Comparison of ENCODE assay signal across 9 mouse cellular contexts in genomic region chr19:8897211-8897864, GRCm38 (mm10). TPM values are rescaled to one million over a fixed set of nuclear protein-coding genes. Genes with fewer than 3 reads are reported as not detected.
DNase-seq lines count a peak whose midpoint lies in the region; ATAC-seq and TF ChIP-seq lines count a peak whose summit lies in the region.
"Not testable (repeated sequence)": the region's sequence is repeated elsewhere in the genome, so short reads cannot be mapped to it uniquely, and the experiment has no call there.
"Had no signal": no experiment of that assay in that cellular context is flagged by ENCODE, and none has a peak within 500 bp of the region (broad histone marks: within the 10 kb centered on the region; RNA-seq: fewer than 3 reads in every experiment).

No protein-coding gene starts in this region.

- peak overlapping the region; percentile 94 for H3K4me2 ChIP-seq in forebrain, embryonic 14.5 days (ENCODE audit: low read length)

- peak overlapping the region; percentile 14 to 48 for H3K4me3 ChIP-seq in MEL (ENCODE audit: control insufficient read depth in 1 of 2, insufficient read depth in 1 of 2, low read depth in 2 of 2, low read length in 2 of 2)
- peak overlapping the region; percentile 88 for H3K4me3 ChIP-seq in forebrain, embryonic 14.5 days (ENCODE audit: low read depth, low read length)

- ATAC-seq in forebrain, embryonic 14.5 days = peak; percentile 47

- intact Hi-C loops in heart, postnatal 36 days (cut with DNase I) = not testable (repeated sequence)

- not testable (repeated sequence) for TF ChIP-seq CTCF in MEL (IDR thresholded peaks at IDR 0.05 in 2 of 3, conservative IDR thresholded peaks at IDR 0.05 in 1 of 3; ENCODE audit: control insufficient read depth in 1 of 3, insufficient read depth in 1 of 3, low read depth in 2 of 3, low read length in 3 of 3, poor library complexity in 1 of 3, severe bottlenecking in 1 of 3)

- H3K27ac ChIP-seq in MEL (ENCODE audit: control insufficient read depth, low read depth, low read length) = peak overlapping the region; percentile 96
- peak overlapping the region; percentile 74 for H3K27ac ChIP-seq in forebrain, embryonic 14.5 days (ENCODE audit: low read depth, low read length)

- peaks cover 0 to 32% of the 10 kb centered on the region in 2 experiments; a peak in 2 of 4 replicates for H3K36me3 ChIP-seq in MEL (ENCODE audit: control insufficient read depth in 1 of 2, insufficient read depth in 2 of 2, low read length in 2 of 2)
- H3K36me3 ChIP-seq in forebrain, embryonic 14.5 days (ENCODE audit: control insufficient read depth, insufficient read depth, low read length) = peaks cover 27% of the 10 kb centered on the region

- peaks cover 5 to 21% of the 10 kb centered on the region in 2 experiments; a peak in 3 of 4 replicates for H3K4me1 ChIP-seq in MEL (ENCODE audit: control insufficient read depth in 1 of 2, insufficient read depth in 2 of 2, low read length in 2 of 2)
- H3K4me1 ChIP-seq in forebrain, embryonic 14.5 days (ENCODE audit: control insufficient read depth, insufficient read depth, low read length) = peaks cover 24% of the 10 kb centered on the region

- peaks cover 51% of the 10 kb centered on the region for H3K79me2 ChIP-seq in MEL (ENCODE audit: control insufficient read depth, insufficient read depth, low read length, poor library complexity)

- not testable (repeated sequence) for H3K9me3 ChIP-seq in MEL (replicated peaks; ENCODE audit: insufficient read depth, low read length); forebrain, embryonic 14.5 days (replicated peaks; ENCODE audit: control insufficient read depth, low read length)

- not testable (repeated sequence) for H3K27me3 ChIP-seq in MEL (ENCODE audit: control insufficient read depth in 1 of 2, insufficient read depth in 2 of 2, low read length in 2 of 2); forebrain, embryonic 14.5 days (replicated peaks; ENCODE audit: control insufficient read depth, insufficient read depth, low read length)

- H3K9ac ChIP-seq in MEL (ENCODE audit: control insufficient read depth, low read depth, low read length, poor library complexity, severe bottlenecking) = peak overlapping the region; percentile 81
- H3K9ac ChIP-seq in forebrain, embryonic 14.5 days (ENCODE audit: low read length) = peak overlapping the region; percentile 63

- 27% methylated on average over 21 of the region's 21 CpGs for WGBS in forebrain, embryonic 14.5 days

- DNase-seq in MEL (ENCODE audit: low read depth, low spot score) = peak; percentile 76
- DNase-seq in cerebellum, adult 9-11 months = peak; percentile 71
- DNase-seq in forebrain, embryonic 14.5 days (ENCODE audit: low spot score) = peak; percentile 32
- DNase-seq in heart, postnatal 36 days = peak; percentile 40 to 45
- DNase-seq in kidney, postnatal 14 days = peak; percentile 55
- peak; percentile 26 to 39 for DNase-seq in lung, adult 18-20 months
- DNase-seq in neural tube, embryonic 10.5 days (ENCODE audit: extremely low spot score, low spot score) = peak; percentile 47
- peak; percentile 77 for DNase-seq in testis, postnatal 10 days (ENCODE audit: low spot score)

- 0 out of 4 replicates have a peak, but pooled peaks of 1 of the 2 experiments have one; percentile 34 for TF ChIP-seq POLR2A in MEL (IDR thresholded peaks at IDR 0.05; ENCODE audit: control insufficient read depth in 1 of 2, insufficient read depth in 1 of 2, low read depth in 1 of 2, low read length in 2 of 2, poor library complexity in 1 of 2)

- not testable (repeated sequence) for TF ChIP-seq RAD21 in MEL (IDR thresholded peaks at IDR 0.05; ENCODE audit: low read depth, low read length)

- not testable (repeated sequence) for TF ChIP-seq EP300 in MEL (IDR thresholded peaks at IDR 0.05; ENCODE audit: low read depth in 1 of 2, low read length in 2 of 2)

TF ChIP-seq in MEL, 35 proteins besides CTCF, POLR2A, EP300 and RAD21:
- TF ChIP-seq MAX (IDR thresholded peaks at IDR 0.05; ENCODE audit: low read length) (peak; percentile 16; the same call in 1 of the 2 replicates), ELF1 (IDR thresholded peaks at IDR 0.05; ENCODE audit: low read depth, low read length) (0 out of 2 replicates have a peak, but pooled peaks have one; percentile 38), UBTF (IDR thresholded peaks at IDR 0.05; ENCODE audit: borderline replicate concordance, insufficient read depth, low read depth, low read length) (0 out of 2 replicates have a peak, but pooled peaks have one; percentile 44)

RNA-seq across cellular contexts. Expression of gene Ganab, which starts 0.5 kb away (rescaled TPM):
- 104 and 122 TPM in 2 replicates for total RNA-seq in MEL (2012; rRNA removed)
- 100 to 1,000 TPM in 1 of 2 experiments, not detected in 1; 123 TPM for polyA plus RNA-seq in MEL (2012; ENCODE audit: insufficient read depth in 1 of 2, insufficient read length in 2 of 2, low read depth in 1 of 2, low replicate concordance in 2 of 2, missing spikeins in 1 of 2)
- 73.3 and 78.9 TPM in 2 replicates for polyA plus RNA-seq in forebrain, embryonic 14.5 days (2014; fragmentation: Nextera tagmentation; extraction: Ambion mirVana)
- total RNA-seq in heart, postnatal 36 days (2021) = 10 to 100 TPM; 48.5 to 52.2 TPM

RNA-seq across cellular contexts. Expression of gene Ints5, which starts 4.5 kb away (rescaled TPM):
- 38.1 and 43.9 TPM in 2 replicates for total RNA-seq in MEL (2012; rRNA removed)
- 10 to 100 TPM in 1 of 2 experiments, not detected in 1; 51.5 TPM for polyA plus RNA-seq in MEL (2012; ENCODE audit: insufficient read depth in 1 of 2, insufficient read length in 2 of 2, low read depth in 1 of 2, low replicate concordance in 2 of 2, missing spikeins in 1 of 2)
- polyA plus RNA-seq in forebrain, embryonic 14.5 days (2014; fragmentation: Nextera tagmentation; extraction: Ambion mirVana) = 25.0 and 32.1 TPM in 2 replicates
- 10 to 100 TPM; 11.5 to 13.6 TPM for total RNA-seq in heart, postnatal 36 days (2021)

RNA-seq across cellular contexts. Expression of gene Gm49416, which starts 8.6 kb away (rescaled TPM):
- 0.77 TPM in 1 of 2 replicates, not detected in the other for total RNA-seq in MEL (2012; rRNA removed)
- polyA plus RNA-seq in MEL (2012; ENCODE audit: insufficient read depth in 1 of 2, insufficient read length in 2 of 2, low read depth in 1 of 2, low replicate concordance in 2 of 2, missing spikeins in 1 of 2) = 10 to 100 TPM in 1 of 2 experiments, not detected in 1; 31.2 TPM
- polyA plus RNA-seq in forebrain, embryonic 14.5 days (2014; fragmentation: Nextera tagmentation; extraction: Ambion mirVana) = not detected in 2 replicates
- not detected for total RNA-seq in heart, postnatal 36 days (2021)

RNA-seq across cellular contexts. Expression of gene 1810009A15Rik, which starts 8.7 kb away (rescaled TPM):
- total RNA-seq in MEL (2012; rRNA removed) = 171 and 184 TPM in 2 replicates
- polyA plus RNA-seq in MEL (2012; ENCODE audit: insufficient read depth in 1 of 2, insufficient read length in 2 of 2, low read depth in 1 of 2, low replicate concordance in 2 of 2, missing spikeins in 1 of 2) = 100 to 1,000 TPM in 1 of 2 experiments, not detected in 1; 189 TPM
- polyA plus RNA-seq in forebrain, embryonic 14.5 days (2014; fragmentation: Nextera tagmentation; extraction: Ambion mirVana) = 63.7 and 77.6 TPM in 2 replicates
- 10 to 100 TPM; 18.7 to 20.4 TPM for total RNA-seq in heart, postnatal 36 days (2021)

RNA-seq across cellular contexts. Expression of gene Gm49403, which starts 13.6 kb away (rescaled TPM):
- total RNA-seq in MEL (2012; rRNA removed) = not detected in 2 replicates
- polyA plus RNA-seq in MEL (2012; ENCODE audit: insufficient read depth in 1 of 2, insufficient read length in 2 of 2, low read depth in 1 of 2, low replicate concordance in 2 of 2, missing spikeins in 1 of 2) = not detected
- polyA plus RNA-seq in forebrain, embryonic 14.5 days (2014; fragmentation: Nextera tagmentation; extraction: Ambion mirVana) = not detected in 2 replicates
- not detected for total RNA-seq in heart, postnatal 36 days (2021)
- total RNA-seq: gastrocnemius, adult 8-10 months had no signal

Comparison
In these comparisons a context has a peak if more than half of its experiments do, and no peak if none do; other contexts are left out.
1. Peak in every context shown above with its lines: DNase-seq, ATAC-seq, H3K4me3 ChIP-seq and H3K27ac ChIP-seq.